24 mouse cellular contexts compared by ENCODE assay signal in the genomic region with DNA sequence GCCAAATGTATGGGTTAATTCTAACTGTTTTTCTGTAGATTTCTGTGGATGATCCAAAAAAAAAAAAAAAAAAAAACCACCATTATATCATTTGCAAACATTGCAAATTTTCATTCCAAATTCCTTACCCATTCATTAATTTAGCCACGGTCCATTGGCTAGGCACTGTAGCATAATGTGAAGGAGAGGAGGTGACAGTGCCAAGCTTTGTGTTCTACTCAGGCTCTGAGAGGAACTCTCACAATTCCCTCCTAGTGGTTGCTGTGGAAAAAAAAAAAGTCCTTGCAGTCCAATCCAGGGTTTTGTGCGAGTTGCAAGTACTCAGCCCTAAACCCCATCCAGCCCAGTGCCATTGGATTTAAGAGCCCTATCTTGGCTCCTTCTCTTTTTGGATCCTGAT. TPM values are rescaled to one million over a fixed set of nuclear protein-coding genes. Genes with fewer than 3 reads are reported as not detected.
DNase-seq lines count a peak whose midpoint lies in the region; ATAC-seq and TF ChIP-seq lines count a peak whose summit lies in the region.
"Had no signal": no experiment of that assay in that cellular context is flagged by ENCODE, and none has a peak within 500 bp of the region (broad histone marks: within the 10 kb centered on the region; RNA-seq: fewer than 3 reads in every experiment).

No protein-coding gene starts in this region.

- no peaks in the 10 kb centered on the region for H3K27me3 ChIP-seq in forebrain, embryonic 13.5 days
- H3K27me3 ChIP-seq: heart, embryonic 15.5 days; limb, embryonic 13.5 days; midbrain, embryonic 12.5 days; stomach, embryonic 15.5 days had no signal

- 17% methylated on average over 2 of the region's 2 CpGs for WGBS in forebrain, embryonic 13.5 days

- no peaks in the 10 kb centered on the region for H3K4me1 ChIP-seq in forebrain, embryonic 13.5 days
- H3K4me1 ChIP-seq: heart, embryonic 15.5 days; limb, embryonic 13.5 days; midbrain, embryonic 12.5 days; stomach, embryonic 15.5 days had no signal

- no peak overlapping the region for H3K4me3 ChIP-seq in layer of hippocampus, adult 2 months
- H3K4me3 ChIP-seq in forebrain, embryonic 13.5 days: no peak overlapping the region
- H3K4me3 ChIP-seq: erythroblast, embryonic 14.5 days; heart, adult 2 months; heart, embryonic 15.5 days; limb, embryonic 13.5 days; midbrain, embryonic 12.5 days; myocyte; stomach, embryonic 15.5 days had no signal

- peak; percentile 66; the same call in 1 of the 2 replicates for ATAC-seq in forebrain, embryonic 13.5 days
- ATAC-seq: CD4-positive, CD25-positive, alpha-beta regulatory T cell, adult 4 months had no signal

- peak; percentile 38 for TF ChIP-seq CTCF in layer of hippocampus, adult 2 months (conservative IDR thresholded peaks at IDR 0.05)

- H3K4me2 ChIP-seq in forebrain, embryonic 13.5 days: no peak overlapping the region
- H3K4me2 ChIP-seq: heart, embryonic 15.5 days; limb, embryonic 13.5 days; midbrain, embryonic 12.5 days; stomach, embryonic 15.5 days had no signal

- DNase-seq in embryo, embryonic 10 days (ENCODE audit: low spot score): peak; percentile 5
- no peak for DNase-seq in embryo, embryonic 9.5 days (ENCODE audit: extremely low spot score)
- DNase-seq in layer of hippocampus, adult 2 months (ENCODE audit: low spot score in 2 of 2): peak in 1 of 2 experiments; percentile 5
- DNase-seq in layer of hippocampus, adult 8-10 months (ENCODE audit: low spot score in 2 of 2): no peak
- DNase-seq in retina, postnatal 1 day: peak; percentile 89
- no peak for DNase-seq in cerebellum, adult 11-12 months
- DNase-seq in cerebellum, adult 8-10 months: no peak
- DNase-seq: adrenal gland, adult 2 months; cerebellum, postnatal 14 days; gastrocnemius, postnatal 25 days; heart, adult 2 months; right cerebral cortex, postnatal 25 days had no signal

- no peaks in the 10 kb centered on the region for H3K9me3 ChIP-seq in forebrain, embryonic 13.5 days (replicated peaks)
- H3K9me3 ChIP-seq: G1E; heart, embryonic 15.5 days; limb, embryonic 13.5 days; midbrain, embryonic 12.5 days; stomach, embryonic 15.5 days had no signal

- no peaks in the 10 kb centered on the region for H3K36me3 ChIP-seq in forebrain, embryonic 13.5 days (ENCODE audit: poor library complexity, severe bottlenecking)
- H3K36me3 ChIP-seq: G1E; heart, embryonic 15.5 days; limb, embryonic 13.5 days; midbrain, embryonic 12.5 days; stomach, embryonic 15.5 days had no signal

- no peak overlapping the region for H3K27ac ChIP-seq in layer of hippocampus, adult 2 months
- H3K27ac ChIP-seq in forebrain, embryonic 13.5 days: no peak overlapping the region
- H3K27ac ChIP-seq: heart, adult 2 months; heart, embryonic 15.5 days; limb, embryonic 13.5 days; liver, embryonic 14.5 days; macrophage; midbrain, embryonic 12.5 days; stomach, embryonic 15.5 days had no signal

- H3K9ac ChIP-seq in forebrain, embryonic 13.5 days: no peak overlapping the region
- H3K9ac ChIP-seq: heart, embryonic 15.5 days; limb, embryonic 13.5 days; liver, embryonic 14.5 days; midbrain, embryonic 12.5 days; stomach, embryonic 15.5 days had no signal

RNA-seq across cellular contexts. Expression of a gene that starts 25.9 kb away (rescaled TPM):
- total RNA-seq in layer of hippocampus, adult 2 months (2021): 10 to 100 TPM; 18.2 to 21.6 TPM
- total RNA-seq in layer of hippocampus, adult 8-10 months (2022): 10 to 100 TPM; 17.1 to 22.5 (median 20.3) TPM
- 7.7 and 8.3 TPM in 2 replicates for polyA plus RNA-seq in forebrain, embryonic 13.5 days (2015; fragmentation: Nextera tagmentation; extraction: Ambion mirVana)
- total RNA-seq: hematopoietic stem cell, adult 5-6 weeks had no signal
- polyA plus RNA-seq: erythroblast, embryonic 14.5 days; G1E; liver, embryonic 14.5 days; macrophage had no signal

Comparison
In these comparisons a context has a peak if more than half of its experiments do, and no peak if none do; other contexts are left out.
1. DNase-seq: peak in embryo, embryonic 10 days (single experiment) and retina, postnatal 1 day (single experiment); none in embryo, embryonic 9.5 days (single experiment), layer of hippocampus, adult 8-10 months (0 of 2), cerebellum, adult 11-12 months (single experiment) and cerebellum, adult 8-10 months (single experiment).